Mouse (Mus musculus) thymus, adult 2 months (tissue): ENCODE measurements at regions not wholly inside any gene's neighbourhood (a gene's known extent, or its start where the extent isn't known, plus 50 kb on each side); places are given as distances from the start of the nearest gene placed in this dataset.

Experiments used
- CTCF ChIP-seq: fragments of 200-500 bp; IDR thresholded peaks from 2 replicates; pipeline ENCODE4 v1.5.1; 2012; ENCODE audit warnings: mild to moderate bottlenecking, control low read depth, low read length, moderate library complexity, borderline replicate concordance; ENCODE audit not compliant: control insufficient read depth, poor library complexity, insufficient read depth; ENCODE audit errors: extremely low read depth
- POLR2A ChIP-seq: fragments of 200-500 bp; IDR thresholded peaks from 2 replicates; pipeline ENCODE4 v1.6.1; 2012; ENCODE audit warnings: mild to moderate bottlenecking, low read length, control low read depth, moderate library complexity; ENCODE audit not compliant: control insufficient read depth, poor library complexity, insufficient read depth; ENCODE audit errors: extremely low read depth

DNA sequence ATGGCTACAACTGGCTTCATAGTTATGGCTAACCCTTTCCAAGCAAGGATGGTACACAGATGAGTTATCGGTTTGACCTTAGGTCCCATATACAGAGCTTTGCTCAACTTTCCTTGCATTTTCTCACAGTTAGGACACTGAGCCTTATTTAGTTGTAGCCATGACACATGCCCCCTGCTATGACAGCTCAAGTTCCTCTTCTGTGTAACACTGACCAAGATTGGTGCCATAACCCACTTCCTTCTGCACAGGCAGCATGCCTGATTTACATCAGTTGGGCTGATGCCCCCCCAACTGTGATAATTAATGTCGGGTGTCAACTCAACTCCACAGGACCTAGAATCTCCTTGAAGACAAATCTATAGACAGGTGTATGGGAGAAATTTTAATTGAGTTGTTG lies 361.5 kb upstream of the Intu start:
- TF ChIP-seq POLR2A (no peak), CTCF (no peak)
